Mouse (Mus musculus) CD4-positive naive resting alpha-beta T cell, adult 76 days (primary cell): ENCODE measurements around the gene Bcl6b. TPM values are rescaled to one million over a fixed set of nuclear protein-coding genes. Genes with fewer than 3 reads are reported as not detected.

Experiments used
- total RNA-seq: library from RNA; stranded (reverse); gene quantifications from one replicate; pipeline ENCODE4 v1.2.4, GENCODE M21; 2023

Bcl6b gene
- total RNA-seq: 0.21 TPM

GRCm38 (mm10) chr11:70229260-70230010 lies at the start of gene Bcl6b:
TSS of gene Bcl6b (minus strand) at chr11:70229798.

GRCm38 (mm10) chr11:70254931-70255531 lies 25.4 kb upstream of the Bcl6b start, which contains the start of gene Alox12:
TSS of gene Alox12 (minus strand) at chr11:70255353.

GRCm38 (mm10) chr11:70239541-70240279 lies 10.1 kb upstream of the Bcl6b start, which contains the start of the genes Gm21988 and Rnasek:
TSS of gene Gm21988 (minus strand) at chr11:70239830.
TSS of gene Rnasek (minus strand) at chr11:70239842.

GRCm38 (mm10) chr11:70237457-70238167 lies 8.0 kb upstream of the Bcl6b start, which contains the start of gene 0610010K14Rik:
TSS of gene 0610010K14Rik (minus strand) at chr11:70237914.

GRCm38 (mm10) chr11:70220731-70221602 lies 8.6 kb downstream of the Bcl6b start, which contains the start of gene Slc16a13:
TSS of gene Slc16a13 (minus strand) at chr11:70221064.

GRCm38 (mm10) chr11:70212423-70212822 lies 17.2 kb downstream of the Bcl6b start, which contains the start of gene Slc16a11:
TSS of gene Slc16a11 (plus strand) at chr11:70212752.

Other genes with a start within 250 kb of the Bcl6b start
- gene Ctdnep1, start 248.6 kb downstream of the Bcl6b start, total RNA-seq: 69.6 TPM
- gene Elp5, start 247.3 kb downstream of the Bcl6b start, total RNA-seq: 35.0 TPM
- gene Gabarap, start 238.7 kb downstream of the Bcl6b start, total RNA-seq: 187 TPM
- 50.0 TPM for gene Phf23, start 234.0 kb downstream of the Bcl6b start, total RNA-seq
- gene Dvl2, start 229.2 kb downstream of the Bcl6b start, total RNA-seq: 26.9 TPM
- gene Acadvl, start 214.4 kb downstream of the Bcl6b start, total RNA-seq: 57.5 TPM
- 38.6 TPM for gene Dlg4, start 212.9 kb downstream of the Bcl6b start, total RNA-seq
- gene Asgr1, start 175.7 kb downstream of the Bcl6b start, total RNA-seq: not detected
- gene Asgr2, start 137.2 kb downstream of the Bcl6b start, total RNA-seq: not detected
- gene Mgl2, start 99.5 kb downstream of the Bcl6b start, total RNA-seq: not detected
- gene Clec10a, start 73.6 kb downstream of the Bcl6b start, total RNA-seq: 1.5 TPM
- not detected for gene Slc16a11, start 17.0 kb downstream of the Bcl6b start, total RNA-seq
- gene Slc16a13, start 8.7 kb downstream of the Bcl6b start, total RNA-seq: 1.8 TPM
- gene 0610010K14Rik, start 8.1 kb upstream of the Bcl6b start, total RNA-seq: 70.8 TPM
- 2.5 TPM for gene Gm21988, start 10.0 kb upstream of the Bcl6b start, total RNA-seq
- 62.8 TPM for gene Rnasek, start 10.0 kb upstream of the Bcl6b start, total RNA-seq
- 0.73 TPM for gene Alox12, start 25.6 kb upstream of the Bcl6b start, total RNA-seq
- not detected for gene Alox12e, start 92.8 kb upstream of the Bcl6b start, total RNA-seq
- 0.62 TPM for gene Alox15, start 122.2 kb upstream of the Bcl6b start, total RNA-seq
- 27.5 TPM for gene Pelp1, start 180.2 kb upstream of the Bcl6b start, total RNA-seq
- gene Arrb2, start 202.8 kb upstream of the Bcl6b start, total RNA-seq: 223 TPM
- 52.7 TPM for gene Med11, start 222.1 kb upstream of the Bcl6b start, total RNA-seq
- gene Zmynd15, start 229.6 kb upstream of the Bcl6b start, total RNA-seq: 0.91 TPM
- gene Cxcl16, start 230.2 kb upstream of the Bcl6b start, total RNA-seq: 1.5 TPM